Mouse (Mus musculus): ENCODE data around the gene Clec1a. TPM values are rescaled to one million over a fixed set of nuclear protein-coding genes. Genes with fewer than 3 reads are reported as not detected.
A peak's percentile ranks its signal among the peaks of the same experiment; 100 is the strongest.

The Clec1a gene
- total RNA-seq, 1 experiment from 2014 or later = 6.5 TPM

DNA sequence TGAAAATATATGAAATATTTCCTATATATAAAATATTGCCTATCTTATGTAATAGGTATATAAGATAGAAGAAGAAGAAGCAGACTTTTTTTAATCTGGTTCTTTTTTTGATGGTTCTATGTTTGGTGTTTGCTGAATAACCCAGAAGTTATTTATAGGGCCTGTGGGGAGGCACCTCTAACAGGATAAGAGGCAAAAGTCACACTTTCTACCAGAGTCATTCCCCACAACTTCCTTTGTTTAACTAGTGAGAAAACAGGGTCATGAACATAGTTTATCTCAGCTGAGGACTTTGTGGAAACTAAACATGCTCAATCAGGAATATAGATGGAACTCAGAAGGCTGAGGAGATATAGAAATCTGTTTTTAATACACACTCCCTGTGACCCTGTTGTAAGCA, 45.8 kb downstream of the Clec1a start:
- no peak for DNase-seq

DNA sequence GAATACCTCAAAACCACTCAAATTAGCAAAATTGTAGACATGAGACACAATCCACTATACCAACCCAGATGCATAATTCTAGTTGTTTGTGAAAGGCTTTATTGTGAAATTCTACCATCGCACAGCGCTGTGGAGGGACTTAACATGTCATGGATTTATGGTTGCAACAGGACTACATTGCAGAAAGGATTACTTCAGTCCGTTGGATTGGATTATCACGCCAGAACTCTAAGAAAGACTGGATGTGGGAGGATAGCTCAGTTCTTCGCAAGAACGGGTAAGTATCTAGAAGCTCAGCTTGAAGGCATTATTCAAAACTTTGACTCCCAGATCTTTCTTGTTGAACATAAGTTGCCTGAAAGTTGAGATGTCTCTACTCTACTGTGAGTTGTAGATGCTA, 48.4 kb downstream of the Clec1a start:
- no peak for DNase-seq

DNA sequence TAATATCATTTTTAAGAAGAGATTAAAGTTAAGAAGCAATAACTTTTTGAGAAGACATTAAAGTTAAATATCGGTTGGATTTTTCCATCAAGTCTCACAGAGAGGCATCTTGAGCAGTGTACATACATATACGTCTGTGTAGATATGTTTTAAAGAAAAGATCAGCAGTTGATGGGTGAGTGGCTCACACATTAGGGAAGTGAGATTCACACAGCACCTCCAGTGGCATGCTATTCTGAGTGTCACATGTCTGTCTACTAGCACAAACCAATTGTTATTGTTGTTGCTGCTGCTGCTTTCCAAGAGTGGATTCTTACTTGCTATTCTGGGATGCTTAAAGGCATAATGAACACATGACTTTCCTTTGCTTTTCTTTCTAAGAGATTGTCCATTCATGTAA, 49.4 kb downstream of the Clec1a start:
- DNase-seq = no peak

DNA sequence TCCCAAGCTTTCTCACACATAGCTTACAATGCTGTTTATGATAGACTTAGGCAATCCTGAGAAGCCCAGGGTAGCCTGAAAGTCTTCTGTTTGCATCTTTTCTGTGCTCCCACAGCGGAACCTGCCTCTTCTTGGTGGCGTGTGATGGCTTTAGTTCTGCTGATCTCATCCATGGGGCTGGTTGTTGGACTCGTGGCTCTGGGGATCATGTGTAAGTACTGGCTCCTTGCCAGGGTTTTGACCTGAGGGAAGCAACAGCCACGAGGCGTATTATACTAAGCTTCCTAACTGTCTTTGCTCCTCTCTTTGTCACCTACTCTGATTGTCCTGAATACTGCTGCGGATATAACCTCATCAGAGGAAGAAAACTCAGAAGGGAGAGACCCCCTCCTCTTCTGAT, 51.9 kb downstream of the Clec1a start:
- DNase-seq = peak; percentile 7

DNA sequence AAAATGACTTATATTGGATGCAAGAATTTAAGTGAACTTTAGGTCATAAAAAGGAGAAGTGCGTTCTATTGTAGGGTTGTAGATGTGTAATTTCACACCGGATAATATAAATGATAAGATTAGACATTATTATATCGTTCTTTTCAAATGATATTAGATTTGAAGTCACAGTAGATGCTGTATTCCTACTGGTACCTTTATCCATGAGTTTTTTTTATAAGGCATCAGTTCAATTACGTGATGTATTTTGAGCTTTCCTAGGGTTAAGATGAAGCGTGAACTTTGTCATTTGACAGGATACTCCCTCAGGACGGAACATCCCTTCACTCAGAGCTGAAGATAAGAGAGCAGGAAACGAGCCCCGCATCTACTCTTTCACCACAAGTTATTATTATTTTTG, 54.8 kb downstream of the Clec1a start, which contains the start of gene Clec1b:
Gene Clec1b, plus strand, starts transcription at position 301 of the 400 bp plus-strand sequence.
- DNase-seq = no peak

DNA sequence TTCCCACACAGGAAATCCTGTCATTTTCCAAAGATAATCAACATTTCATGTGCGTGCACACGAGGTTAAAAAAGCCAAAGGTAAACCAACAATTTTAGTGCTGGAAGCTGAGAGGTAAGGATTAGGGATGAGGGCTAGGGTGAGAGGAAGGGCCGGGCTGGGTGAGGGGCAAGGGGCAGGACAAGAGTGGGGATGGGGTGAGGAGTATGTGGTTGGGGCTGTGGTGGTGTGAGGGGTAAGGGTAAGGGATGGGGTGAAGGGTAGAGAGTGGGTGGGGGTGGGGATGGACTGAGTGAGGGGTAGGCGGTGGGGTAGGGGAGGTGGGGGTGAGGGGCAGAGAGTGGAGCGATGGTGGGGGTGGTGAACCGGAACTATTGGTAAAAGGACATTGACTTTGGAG, 58.1 kb downstream of the Clec1a start:
- DNase-seq = no peak

DNA sequence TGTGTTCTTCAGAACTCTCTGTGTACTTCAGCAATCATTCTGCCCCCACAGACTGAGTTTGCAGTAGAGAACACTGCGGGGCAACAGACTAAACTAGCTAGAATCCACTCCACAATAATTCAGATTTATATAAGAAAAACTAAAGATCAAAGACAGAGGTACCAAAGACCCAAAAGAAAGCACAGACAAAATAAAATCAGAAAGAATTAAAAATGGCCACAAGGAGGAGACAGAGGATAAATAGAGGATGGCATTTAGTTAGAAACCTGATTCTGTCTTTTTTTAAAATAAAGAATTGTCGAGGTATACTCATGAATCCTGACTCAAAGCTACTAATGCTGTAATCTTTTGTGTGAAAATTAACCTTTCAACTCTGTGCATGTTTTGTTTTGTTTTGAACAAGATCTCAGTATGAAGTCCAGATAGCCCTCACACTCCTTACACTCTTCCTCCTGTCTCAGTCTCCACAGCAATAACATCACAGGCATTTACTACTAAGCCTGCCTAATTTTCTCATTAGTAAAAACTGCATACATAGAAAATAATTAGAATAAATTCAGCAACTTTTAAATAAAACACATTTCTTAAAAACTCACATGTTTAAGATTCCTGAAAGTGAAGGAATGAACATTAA, 58.6 kb downstream of the Clec1a start:
- DNase-seq = no peak

DNA sequence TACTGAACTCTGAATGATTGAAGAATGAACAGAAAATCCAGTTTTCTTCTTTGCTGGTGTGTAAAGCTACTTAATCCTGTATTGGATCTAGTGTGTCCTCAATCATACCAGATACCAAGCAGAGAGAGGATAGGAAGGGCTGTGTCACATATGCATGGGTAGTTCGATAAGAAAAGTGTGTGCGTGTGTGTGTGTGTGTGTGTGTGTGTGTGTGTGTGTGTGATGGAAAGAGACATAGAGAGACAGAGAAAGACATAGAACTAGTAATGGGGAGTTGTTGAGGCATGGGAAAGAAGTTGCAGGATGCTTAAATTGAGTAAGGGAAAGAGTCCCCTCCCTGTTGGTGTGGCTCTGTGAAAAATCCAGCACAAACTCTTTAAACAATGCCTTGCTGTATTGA, 66.0 kb downstream of the Clec1a start, which contains the start of gene Clec12b:
Gene Clec12b, minus strand, starts transcription at position 101 of the 400 bp plus-strand sequence.
- no peak for DNase-seq

DNA sequence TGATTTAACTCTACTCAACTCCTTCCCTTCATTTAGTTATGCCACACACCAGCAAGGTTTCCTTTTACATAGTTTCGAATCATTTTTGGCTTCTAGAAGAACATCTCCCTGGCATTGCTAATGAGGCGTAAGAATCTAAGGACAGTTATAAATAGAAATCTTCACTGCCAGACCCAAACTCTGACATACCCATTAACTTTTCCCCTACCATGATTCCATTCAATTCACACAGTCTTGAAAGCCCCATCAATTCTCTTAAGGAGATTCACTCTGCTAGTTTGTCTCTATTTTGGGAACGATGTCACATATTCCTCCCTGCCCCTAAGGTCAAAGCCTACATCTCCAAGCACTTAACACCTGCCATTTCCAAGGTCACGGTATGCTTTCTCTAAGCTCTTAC, 66.8 kb downstream of the Clec1a start:
- no peak for DNase-seq

DNA sequence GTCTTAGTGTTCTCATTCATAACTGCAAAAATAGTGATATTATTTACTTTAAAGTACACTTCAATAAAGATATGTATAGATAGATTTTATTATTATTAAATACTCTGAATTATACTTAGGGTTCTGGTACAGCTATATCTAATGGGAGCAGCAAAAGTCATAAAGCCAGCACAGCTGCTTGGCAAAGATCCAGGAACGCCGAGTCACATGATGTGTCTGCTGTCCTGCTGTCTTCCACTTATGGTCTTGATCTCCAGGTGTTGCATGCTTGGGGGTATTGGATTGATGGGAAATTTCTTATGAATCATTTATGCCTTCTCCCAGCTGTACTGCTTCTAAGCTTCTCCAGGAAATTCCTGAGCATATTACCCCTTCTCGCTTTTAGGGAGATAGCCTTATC, 68.3 kb downstream of the Clec1a start:
- DNase-seq = no peak

DNA sequence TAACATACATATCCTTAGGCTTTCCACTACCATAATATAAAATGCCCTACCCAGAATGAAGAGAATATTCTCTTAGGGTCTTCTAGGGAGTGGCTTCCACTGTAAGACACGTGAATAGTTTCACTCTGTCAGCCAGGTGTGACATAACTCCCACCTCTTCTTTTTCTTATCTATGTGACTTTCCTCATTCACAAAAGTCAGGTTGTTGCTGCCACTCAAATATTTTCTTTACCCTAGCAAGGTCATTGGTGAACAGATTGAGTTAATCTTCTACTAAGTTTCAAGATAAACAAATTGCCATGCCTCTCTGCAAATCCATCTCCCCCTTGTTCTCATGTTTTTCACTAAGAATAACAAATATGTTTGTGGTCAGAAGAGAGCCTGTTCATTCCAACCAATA, 70.1 kb downstream of the Clec1a start:
- no peak for DNase-seq

DNA sequence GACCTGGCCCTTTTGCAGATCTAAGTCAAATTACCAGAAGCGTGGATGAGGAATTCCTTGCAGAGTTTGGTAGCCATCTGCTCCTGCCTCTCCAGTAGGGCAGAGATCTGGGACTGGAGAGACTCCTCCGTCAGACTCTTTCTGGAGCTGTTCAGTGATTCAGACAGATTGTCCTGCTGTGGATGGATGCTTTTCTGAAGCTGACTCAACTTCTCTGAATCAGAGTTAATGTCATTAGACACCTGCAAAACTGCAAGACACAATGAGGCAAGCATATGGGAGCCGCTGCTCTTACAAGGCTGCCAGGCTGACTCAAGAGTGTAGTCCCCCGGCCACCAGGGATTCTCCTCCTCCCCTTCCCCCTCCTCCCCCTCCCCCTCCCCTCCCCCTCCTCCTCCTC, 71.3 kb downstream of the Clec1a start:
- DNase-seq = no peak

DNA sequence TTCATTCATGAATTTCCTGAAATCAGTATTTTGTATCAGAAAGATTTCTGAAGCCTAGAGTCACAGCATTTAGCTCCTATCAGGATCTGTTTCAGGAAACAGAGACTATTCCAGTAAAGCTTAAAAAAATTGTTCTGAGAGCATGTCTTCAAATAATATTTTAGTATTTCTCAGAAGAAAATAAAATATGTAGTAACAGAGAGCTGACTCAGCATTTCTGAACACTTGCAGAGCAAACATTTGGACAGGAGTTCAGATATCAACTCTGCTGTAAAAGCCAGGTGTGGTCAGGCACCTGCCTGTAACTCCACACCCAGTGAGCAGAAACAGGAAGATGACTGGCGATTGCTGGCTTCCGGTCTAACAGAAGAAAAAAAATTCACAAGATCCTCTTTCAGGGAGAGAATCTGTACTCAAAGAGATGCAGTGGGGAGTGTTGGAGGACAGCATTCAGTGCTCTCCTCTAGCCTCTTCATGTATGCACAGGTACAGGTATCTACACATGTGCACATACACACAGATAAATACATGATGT, 76.8 kb downstream of the Clec1a start:
- no peak for DNase-seq

Other genes starting within 250 kb of the Clec1a start
- 0.15 TPM in 1 of 2 replicates, not detected in the other for gene Cd69, start 176.6 kb downstream of the Clec1a start, total RNA-seq (2021)
- not detected in 2 replicates for gene 4922502D21Rik, start 120.2 kb downstream of the Clec1a start, total RNA-seq (2021)
- 0.46 and 0.90 TPM in 2 replicates for gene Clec12a, start 109.3 kb downstream of the Clec1a start, total RNA-seq (2021)
- not detected in 2 replicates for gene Clec12b, start 66.1 kb downstream of the Clec1a start, total RNA-seq (2021)
- 0.39 and 0.43 TPM in 2 replicates for gene Clec1b, start 54.7 kb downstream of the Clec1a start, total RNA-seq (2021)
- gene Clec9a, start 43.1 kb downstream of the Clec1a start, total RNA-seq (2021) = 0.30 TPM in 1 of 2 replicates, not detected in the other
- 0.24 TPM in 1 of 2 replicates, not detected in the other for gene Olr1, start 55.2 kb upstream of the Clec1a start, total RNA-seq (2021)
- gene Tmem52b, start 60.6 kb upstream of the Clec1a start, total RNA-seq (2021) = not detected in 2 replicates
- gene Gabarapl1, start 81.2 kb upstream of the Clec1a start, total RNA-seq (2021) = 251 and 260 TPM in 2 replicates
- not detected in 2 replicates for gene Klre1, start 125.9 kb upstream of the Clec1a start, total RNA-seq (2021)
- not detected in 2 replicates for gene Klrd1, start 139.8 kb upstream of the Clec1a start, total RNA-seq (2021)
- gene Klrk1, start 171.9 kb upstream of the Clec1a start, total RNA-seq (2021) = not detected in 2 replicates
- gene Klrc3, start 191.3 kb upstream of the Clec1a start, total RNA-seq (2021) = not detected in 2 replicates
- gene Klrc2, start 208.7 kb upstream of the Clec1a start, total RNA-seq (2021) = not detected in 2 replicates
- gene Klrc1, start 227.0 kb upstream of the Clec1a start, total RNA-seq (2021) = not detected in 2 replicates